Mouse (Mus musculus) liver, embryonic 12.5 days (tissue): ENCODE measurements around the gene Brat1. TPM values are rescaled to one million over a fixed set of nuclear protein-coding genes. Genes with fewer than 3 reads are reported as not detected.
A peak's percentile ranks its signal among the peaks of the same experiment; 100 is the strongest.
"Not testable (repeated sequence)": the region's sequence is repeated elsewhere in the genome, so short reads cannot be mapped to it uniquely, and the experiment has no call there.

Experiments
- ATAC-seq: fragments of 200-750 bp; cut with Nextera tagmentation; 2 replicates; pipeline ENCODE4 v1.8.0; 2017; ENCODE audit warnings: moderate number of reproducible peaks, mild to moderate bottlenecking, moderate library complexity
- H3K27ac ChIP-seq: fragments of 300-500 bp; sonication (generic); 2 replicates; pipeline ENCODE4 v1.5.1; 2016; ENCODE audit warnings: mild to moderate bottlenecking
- H3K27me3 ChIP-seq: fragments of 300-500 bp; sonication (generic); replicated peaks from 2 replicates; pipeline ENCODE4 v1.6.1; 2016; ENCODE audit warnings: mild to moderate bottlenecking, moderate library complexity
- H3K36me3 ChIP-seq: fragments of 300-500 bp; sonication (generic); 2 replicates; pipeline ENCODE4 v1.6.1; 2016; ENCODE audit warnings: mild to moderate bottlenecking, moderate library complexity
- H3K4me1 ChIP-seq: fragments of 300-500 bp; sonication (generic); 2 replicates; pipeline ENCODE4 v1.6.1; 2016
- H3K4me2 ChIP-seq: fragments of 300-500 bp; sonication (generic); 2 replicates; pipeline ENCODE4 v1.6.1; 2016; ENCODE audit warnings: mild to moderate bottlenecking, moderate library complexity
- H3K4me3 ChIP-seq: fragments of 300-500 bp; sonication (generic); 2 replicates; pipeline ENCODE4 v1.5.1; 2016; ENCODE audit warnings: mild to moderate bottlenecking, moderate library complexity
- H3K9ac ChIP-seq: fragments of 300-500 bp; sonication (generic); 2 replicates; pipeline ENCODE4 v1.6.1; 2016; ENCODE audit warnings: mild to moderate bottlenecking, moderate library complexity
- H3K9me3 ChIP-seq: fragments of 300-500 bp; sonication (generic); replicated peaks from 2 replicates; pipeline ENCODE4 v1.6.1; 2016; ENCODE audit warnings: mild to moderate bottlenecking, moderate library complexity
- WGBS: fragments of 180-500 bp; shearing (Covaris S2); methylation state at CpG from one replicate; pipeline ENCODE4 v1.1.7; 2016; ENCODE audit not compliant: insufficient replicate concordance; 5-methylcytosine and 5-hydroxymethylcytosine counted together
- polyA plus RNA-seq: library from polyadenylated mRNA; unstranded; fragments of >200 nt; fragmentation: Nextera tagmentation; extraction: Ambion mirVana; gene quantifications from 2 replicates; pipeline ENCODE4 v1.2.1, GENCODE M21; 2016

Brat1 gene
- 10.6 and 12.2 TPM in 2 replicates for polyA plus RNA-seq

- under 1% methylated on average over 68 of the region's 69 CpGs for WGBS
- Histone ChIP-seq H3K4me3 (peak within 1 kb of the TSS; percentile 67), H3K9ac (peak within 1 kb of the TSS; percentile 72), H3K4me1 (peaks cover 53% of the 10 kb centered on the region), H3K27ac (peak within 1 kb of the TSS; percentile 84), H3K4me2 (peak within 1 kb of the TSS; percentile 84), H3K36me3 (peaks cover 25% of the 10 kb centered on the region), H3K9me3 (no peaks in the 10 kb centered on the region), H3K27me3 (no peaks in the 10 kb centered on the region)
- peak; percentile 90 for ATAC-seq
These were observed at the start of gene Brat1 for GRCm38 (mm10) chr5:140704378-140705251. Gene Brat1 (plus strand): TSS chr5:140705011.

DNA sequence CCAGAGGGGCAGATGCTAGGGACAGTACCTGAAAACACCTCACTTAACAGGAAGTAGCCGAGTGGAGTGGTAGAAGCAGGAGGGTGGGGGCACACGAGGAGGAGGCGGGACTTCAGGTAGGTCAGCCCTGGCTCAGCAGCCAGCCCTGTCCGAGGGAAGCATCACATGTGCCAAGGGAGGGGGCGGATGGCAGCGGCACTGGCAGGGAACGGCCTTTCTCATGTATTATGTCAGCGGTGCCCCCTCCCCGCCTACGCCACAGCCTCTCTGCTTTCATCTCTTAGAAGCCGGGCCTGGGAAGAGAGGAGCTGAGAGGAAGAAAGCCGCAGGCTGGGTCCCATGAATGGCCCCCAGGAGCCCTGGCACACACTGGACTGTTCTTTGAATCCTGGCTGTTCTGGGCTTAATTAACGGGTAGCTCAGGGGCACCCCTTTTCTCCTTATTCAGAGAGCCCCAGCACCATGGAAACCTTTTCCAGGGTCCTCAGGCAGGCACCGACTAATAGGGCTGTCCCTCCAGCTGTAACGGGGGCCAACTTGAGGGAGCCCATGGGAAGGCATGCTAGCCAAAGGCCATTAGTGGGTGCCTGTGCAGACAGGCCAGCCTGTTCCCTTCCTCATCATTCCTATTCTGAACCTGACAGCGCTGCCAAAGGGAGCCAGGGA lies 45.1 kb upstream of the Brat1 start:
- Histone ChIP-seq H3K9me3 (no peaks in the 10 kb centered on the region), H3K4me2 (no peak overlapping the region), H3K9ac (no peak overlapping the region), H3K36me3 (no peaks in the 10 kb centered on the region), H3K27me3 (peaks cover 17% of the 10 kb centered on the region; the same call in 1 of the 2 replicates), H3K4me3 (no peak overlapping the region), H3K4me1 (peaks cover 19% of the 10 kb centered on the region), H3K27ac (no peak overlapping the region)
- ATAC-seq: no peak
- WGBS: 62% methylated on average over 16 of the region's 16 CpGs

- no peak for ATAC-seq
- Histone ChIP-seq H3K36me3 (no peaks in the 10 kb centered on the region), H3K4me1 (peaks cover 19% of the 10 kb centered on the region), H3K9ac (no peak overlapping the region), H3K4me3 (no peak overlapping the region), H3K27me3 (peaks cover 17% of the 10 kb centered on the region; the same call in 1 of the 2 replicates), H3K27ac (no peak overlapping the region), H3K4me2 (no peak overlapping the region), H3K9me3 (no peaks in the 10 kb centered on the region)
- WGBS: 81% methylated on average over 1 of the region's 1 CpGs
These were observed 44.4 kb upstream of the Brat1 start for GRCm38 (mm10) chr5:140660398-140660797.

- H3K4me2 ChIP-seq: no peak overlapping the region
- H3K9ac ChIP-seq: no peak overlapping the region
- ATAC-seq: no peak
- no peak overlapping the region for H3K4me3 ChIP-seq
- 70% methylated on average over 8 of the region's 8 CpGs for WGBS
- H3K27ac ChIP-seq: no peak overlapping the region
- no peaks in the 10 kb centered on the region for H3K36me3 ChIP-seq
- peaks cover 17% of the 10 kb centered on the region; the same call in 1 of the 2 replicates for H3K27me3 ChIP-seq
- H3K9me3 ChIP-seq: no peaks in the 10 kb centered on the region
- H3K4me1 ChIP-seq: peaks cover 19% of the 10 kb centered on the region
These were observed 43.4 kb upstream of the Brat1 start for GRCm38 (mm10) chr5:140661427-140661826.

DNA sequence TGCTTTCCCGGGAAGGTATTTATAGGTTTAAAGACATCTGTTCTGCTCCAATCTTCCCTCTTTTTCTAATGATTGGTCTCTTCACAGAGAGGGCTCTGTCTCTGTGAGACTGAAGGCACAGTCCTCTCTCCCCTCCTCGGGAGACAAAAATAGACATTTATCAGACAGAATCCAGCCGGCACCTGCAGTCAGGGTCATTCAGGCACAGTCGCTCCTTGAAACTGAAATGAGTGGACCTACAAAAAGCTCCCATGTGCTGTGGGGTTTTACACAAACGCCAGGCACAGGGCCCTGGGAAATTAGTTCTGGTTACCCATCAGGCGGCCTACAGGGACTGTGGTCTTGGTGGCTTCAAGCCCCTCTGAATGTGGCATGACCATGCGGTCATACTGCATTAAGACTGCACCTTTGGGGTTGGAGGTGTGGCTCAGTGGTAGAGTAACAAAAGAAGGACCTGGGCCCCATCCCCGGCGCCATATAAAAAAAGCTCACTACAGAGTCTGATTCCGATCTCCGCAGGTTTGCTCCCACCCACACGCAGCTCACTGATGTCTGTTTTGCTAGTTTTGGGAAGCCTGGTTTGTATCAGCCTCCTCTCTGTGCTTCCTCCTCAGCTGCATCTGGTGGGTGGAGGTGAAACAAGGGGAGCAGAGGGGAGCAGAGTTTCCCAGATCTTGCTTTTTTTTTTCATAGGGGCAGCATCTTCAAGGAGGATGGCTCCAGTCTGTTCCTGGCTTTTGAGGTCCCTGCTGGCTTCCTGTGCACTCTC lies 42.8 kb upstream of the Brat1 start:
- Histone ChIP-seq H3K4me1 (peaks cover 19% of the 10 kb centered on the region), H3K36me3 (no peaks in the 10 kb centered on the region), H3K9ac (no peak overlapping the region), H3K4me2 (no peak overlapping the region), H3K4me3 (no peak overlapping the region), H3K27ac (no peak overlapping the region), H3K9me3 (no peaks in the 10 kb centered on the region), H3K27me3 (peaks cover 17% of the 10 kb centered on the region; the same call in 1 of the 2 replicates)
- WGBS: 58% methylated on average over 12 of the region's 12 CpGs
- no peak for ATAC-seq

GRCm38 (mm10) chr5:140662741-140663592 lies 41.8 kb upstream of the Brat1 start:
- H3K27ac ChIP-seq: no peak overlapping the region

GRCm38 (mm10) chr5:140663621-140664180 lies 41.1 kb upstream of the Brat1 start:
- WGBS: 45% methylated on average over 7 of the region's 7 CpGs
- ATAC-seq: 0 out of 2 replicates have a peak, but pooled peaks have one; percentile 22

More at GRCm38 (mm10) chr5:140662741-140663592, 41.8 kb upstream of the Brat1 start:
- Histone ChIP-seq H3K9me3 (no peaks in the 10 kb centered on the region), H3K4me2 (no peak overlapping the region), H3K4me1 (peaks cover 19% of the 10 kb centered on the region), H3K4me3 (no peak overlapping the region), H3K27me3 (peaks cover 17% of the 10 kb centered on the region; the same call in 1 of the 2 replicates), H3K36me3 (no peaks in the 10 kb centered on the region; the same call in 1 of the 2 replicates), H3K9ac (no peak overlapping the region)
- ATAC-seq: no peak
- 44% methylated on average over 17 of the region's 17 CpGs for WGBS

GRCm38 (mm10) chr5:140672115-140672514 lies 32.7 kb upstream of the Brat1 start:
- Histone ChIP-seq H3K9ac (no peak overlapping the region), H3K4me3 (no peak overlapping the region), H3K4me1 (no peaks in the 10 kb centered on the region), H3K36me3 (peaks cover 58% of the 10 kb centered on the region), H3K4me2 (no peak overlapping the region), H3K9me3 (peaks cover 9% of the 10 kb centered on the region), H3K27me3 (no peaks in the 10 kb centered on the region), H3K27ac (no peak overlapping the region)
- 73% methylated on average over 6 of the region's 6 CpGs for WGBS
- no peak for ATAC-seq

More at GRCm38 (mm10) chr5:140663621-140664180, 41.1 kb upstream of the Brat1 start:
- H3K9ac ChIP-seq: no peak overlapping the region
- H3K36me3 ChIP-seq: peaks cover 7% of the 10 kb centered on the region
- H3K4me3 ChIP-seq: no peak overlapping the region
- peaks cover 19% of the 10 kb centered on the region for H3K4me1 ChIP-seq
- H3K27ac ChIP-seq: no peak overlapping the region
- H3K4me2 ChIP-seq: no peak overlapping the region
- H3K9me3 ChIP-seq: peaks cover 2% of the 10 kb centered on the region
- peaks cover 17% of the 10 kb centered on the region; the same call in 1 of the 2 replicates for H3K27me3 ChIP-seq

- not testable (repeated sequence) for H3K4me3 ChIP-seq, H3K9ac ChIP-seq, ATAC-seq, H3K4me1 ChIP-seq, H3K4me2 ChIP-seq, H3K9me3 ChIP-seq, H3K27me3 ChIP-seq, H3K27ac ChIP-seq
- WGBS: 75% methylated on average over 6 of the region's 6 CpGs
- peaks cover 61% of the 10 kb centered on the region for H3K36me3 ChIP-seq
These were observed 32.2 kb upstream of the Brat1 start for GRCm38 (mm10) chr5:140672603-140673002.

- Histone ChIP-seq H3K27ac (no peak overlapping the region), H3K9me3 (peaks cover 4% of the 10 kb centered on the region), H3K36me3 (peaks cover 55% of the 10 kb centered on the region), H3K27me3 (no peaks in the 10 kb centered on the region), H3K4me1 (no peaks in the 10 kb centered on the region), H3K9ac (no peak overlapping the region), H3K4me2 (no peak overlapping the region), H3K4me3 (no peak overlapping the region)
- no peak for ATAC-seq
- WGBS: 72% methylated on average over 17 of the region's 17 CpGs
These were observed 30.8 kb upstream of the Brat1 start for GRCm38 (mm10) chr5:140674036-140674435.
